Mouse (Mus musculus) activated CD4-positive, CD25-positive, alpha-beta regulatory T cell, adult 4 months (primary cell): ENCODE results near the gene Rsad2. TPM values are rescaled to one million over a fixed set of nuclear protein-coding genes. Genes with fewer than 3 reads are reported as not detected.
A peak's percentile ranks its signal among the peaks of the same experiment; 100 is the strongest.
"Not testable (repeated sequence)": the region's sequence is repeated elsewhere in the genome, so short reads cannot be mapped to it uniquely, and the experiment has no call there.

Source experiments
- ATAC-seq: one replicate; pipeline ENCODE4 v1.8.0; 2017
- polyA plus RNA-seq, 2 experiments: library from polyadenylated mRNA; unstranded; fragments of 100-300 nt; shearing (Covaris generic); gene quantifications; one replicate each; pipeline ENCODE4 v1.2.1; 2017

Rsad2 gene
- polyA plus RNA-seq, 2 experiments from 2014 or later: 2.7 to 3.6 TPM

DNA sequence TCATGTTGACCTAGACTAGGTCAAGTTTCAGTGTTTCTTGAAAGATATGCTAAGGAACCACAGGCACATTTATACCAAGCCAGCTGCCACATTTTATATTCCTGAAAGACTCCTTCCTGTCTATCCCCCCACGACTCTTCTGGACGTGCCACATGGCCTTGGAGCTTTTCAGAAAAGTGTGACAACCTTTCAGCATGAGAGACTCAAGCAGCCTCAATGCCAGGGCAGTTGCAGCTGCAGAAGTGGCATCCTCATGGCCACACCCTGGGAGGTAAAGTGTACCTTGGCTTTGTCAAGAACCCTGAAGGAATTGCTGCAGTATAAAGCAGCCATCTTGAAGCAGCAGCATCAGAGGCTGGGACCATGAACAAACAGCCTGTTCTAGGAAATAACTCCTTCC lies 11.7 kb downstream of the Rsad2 start:
- ATAC-seq: no peak

DNA sequence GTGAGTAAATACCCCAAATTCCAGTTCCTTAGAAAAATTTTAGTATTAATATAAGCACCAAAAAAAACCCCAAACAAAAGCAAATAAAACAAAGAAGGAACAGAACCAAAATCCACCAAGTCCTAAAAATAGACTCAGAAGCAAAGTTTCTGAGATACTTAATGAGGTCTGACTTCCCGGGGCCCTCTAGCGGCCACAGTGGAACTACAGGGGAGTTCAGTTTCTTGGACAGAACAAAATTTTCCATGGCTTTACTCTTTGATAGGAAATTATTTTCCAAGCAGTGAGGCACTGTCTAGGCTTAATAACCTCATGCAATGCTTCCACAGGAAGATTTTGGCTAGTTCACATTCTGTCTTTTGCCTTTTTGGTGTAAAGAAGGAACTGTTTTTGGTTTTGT lies 12.2 kb downstream of the Rsad2 start:
- peak; percentile 71 for ATAC-seq

DNA sequence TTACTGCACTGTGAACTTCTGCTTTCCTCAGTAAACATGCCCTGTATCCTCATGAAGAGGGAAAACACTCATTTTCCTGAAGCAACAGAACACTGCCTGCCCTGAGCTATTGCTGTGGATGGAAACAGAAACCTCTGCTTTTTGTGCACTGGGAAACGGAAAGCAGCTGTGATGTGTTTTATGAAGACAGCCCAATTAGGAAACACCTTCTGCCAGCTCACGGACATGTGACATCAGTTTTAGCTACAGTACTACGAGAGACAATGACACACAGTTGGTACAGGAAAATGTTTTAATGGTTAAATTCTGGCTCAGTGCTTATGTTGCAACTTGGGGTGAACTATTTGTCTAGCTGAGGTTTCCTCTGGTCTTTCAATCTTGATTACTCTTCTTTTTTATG lies 16.9 kb downstream of the Rsad2 start:
- peak; percentile 40 for ATAC-seq

DNA sequence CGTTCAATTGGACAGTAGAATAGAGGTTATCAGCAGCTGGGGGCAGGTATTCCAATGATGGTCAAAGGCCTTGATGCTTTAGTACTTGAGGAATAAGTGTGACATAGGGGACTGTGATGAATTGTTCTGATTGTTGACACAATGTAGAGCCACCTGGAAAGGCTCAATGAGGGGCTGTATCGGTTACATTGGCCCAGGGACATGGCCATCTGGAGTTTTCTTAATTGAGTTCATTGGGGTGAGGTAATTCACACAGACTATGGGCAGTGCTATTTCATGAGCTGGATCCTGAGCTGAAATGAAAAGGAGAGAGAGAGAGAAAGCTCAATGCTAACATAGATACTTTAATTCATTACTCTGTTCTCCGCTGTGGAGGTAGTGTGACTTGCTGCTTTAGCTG lies 18.3 kb downstream of the Rsad2 start:
- ATAC-seq: no peak

DNA sequence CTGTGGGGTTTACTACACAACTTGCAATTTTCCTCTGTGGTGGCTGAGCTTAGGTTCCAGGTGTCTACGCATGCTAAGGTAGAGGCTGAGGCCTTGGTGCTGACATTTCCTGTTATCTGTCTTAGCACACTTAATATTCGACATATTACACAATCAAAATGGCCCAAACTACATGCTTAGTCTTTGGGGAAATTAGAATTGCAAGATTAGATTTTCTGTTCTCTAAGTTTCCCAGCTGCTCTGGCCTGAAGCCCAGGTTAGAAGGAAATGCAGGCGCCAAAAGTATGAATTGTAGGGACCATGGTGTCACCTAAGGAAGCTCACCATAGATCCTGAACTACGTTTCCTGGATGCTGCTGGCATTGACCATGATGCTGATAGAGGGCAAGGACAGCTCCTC lies 19.9 kb downstream of the Rsad2 start:
- ATAC-seq: no peak

DNA sequence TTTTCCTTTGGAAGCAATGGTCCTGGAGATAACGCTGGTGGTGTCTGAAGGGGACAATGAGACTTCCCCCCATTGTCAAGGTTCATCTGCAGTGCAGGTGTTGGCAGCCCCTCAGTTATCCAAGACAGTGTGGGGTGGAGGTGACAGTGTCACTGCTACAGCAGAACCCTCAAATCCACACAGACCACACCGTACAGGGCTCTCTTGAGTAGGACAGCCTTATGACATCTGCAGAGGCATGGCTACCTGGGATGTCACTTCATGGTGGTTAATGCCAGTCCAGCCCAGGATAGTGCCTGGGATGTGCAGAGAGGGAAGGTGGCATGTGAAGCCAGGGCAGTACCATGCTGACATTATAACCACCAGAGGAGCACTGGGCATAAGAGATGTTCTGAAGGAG lies 27.5 kb downstream of the Rsad2 start:
- not testable (repeated sequence) for ATAC-seq

DNA sequence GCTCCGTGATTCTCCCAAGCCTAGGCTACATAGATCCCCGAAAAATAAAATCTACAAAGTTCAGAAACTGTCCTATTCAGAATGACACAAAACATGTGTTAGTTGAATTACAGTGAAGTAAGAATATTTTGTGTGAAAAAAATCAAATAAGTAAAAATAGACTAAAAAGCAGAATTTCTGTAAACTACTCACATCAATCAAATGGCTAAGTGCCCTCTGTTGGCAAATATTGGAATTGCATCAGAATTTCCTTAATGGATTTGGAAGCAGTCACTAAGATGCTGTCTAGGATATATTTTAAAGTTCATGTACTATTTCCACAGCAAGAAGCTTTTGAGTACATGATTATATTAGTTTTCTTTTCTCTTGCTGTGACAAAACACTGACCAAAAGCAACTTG lies 31.4 kb downstream of the Rsad2 start:
- ATAC-seq: peak; percentile 40

DNA sequence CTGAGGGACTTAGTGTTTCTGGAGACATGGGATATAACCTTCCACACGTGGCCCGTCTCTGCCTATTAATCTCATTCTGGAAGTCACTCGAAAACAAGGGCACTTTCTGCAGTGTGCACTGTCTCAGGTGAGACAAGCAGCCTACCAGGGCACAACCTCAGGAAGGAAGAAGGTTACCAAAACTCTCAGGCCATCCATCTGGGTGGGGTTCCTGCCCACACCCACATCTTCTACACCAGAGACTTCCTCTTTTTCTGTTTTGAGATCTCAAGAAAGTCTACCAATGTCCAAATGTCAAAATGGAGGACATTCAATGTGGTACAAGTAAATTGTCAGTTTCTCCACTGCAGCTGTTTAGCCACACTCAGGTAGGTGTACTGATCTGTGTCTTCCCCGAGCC lies 37.9 kb downstream of the Rsad2 start:
- ATAC-seq: no peak

DNA sequence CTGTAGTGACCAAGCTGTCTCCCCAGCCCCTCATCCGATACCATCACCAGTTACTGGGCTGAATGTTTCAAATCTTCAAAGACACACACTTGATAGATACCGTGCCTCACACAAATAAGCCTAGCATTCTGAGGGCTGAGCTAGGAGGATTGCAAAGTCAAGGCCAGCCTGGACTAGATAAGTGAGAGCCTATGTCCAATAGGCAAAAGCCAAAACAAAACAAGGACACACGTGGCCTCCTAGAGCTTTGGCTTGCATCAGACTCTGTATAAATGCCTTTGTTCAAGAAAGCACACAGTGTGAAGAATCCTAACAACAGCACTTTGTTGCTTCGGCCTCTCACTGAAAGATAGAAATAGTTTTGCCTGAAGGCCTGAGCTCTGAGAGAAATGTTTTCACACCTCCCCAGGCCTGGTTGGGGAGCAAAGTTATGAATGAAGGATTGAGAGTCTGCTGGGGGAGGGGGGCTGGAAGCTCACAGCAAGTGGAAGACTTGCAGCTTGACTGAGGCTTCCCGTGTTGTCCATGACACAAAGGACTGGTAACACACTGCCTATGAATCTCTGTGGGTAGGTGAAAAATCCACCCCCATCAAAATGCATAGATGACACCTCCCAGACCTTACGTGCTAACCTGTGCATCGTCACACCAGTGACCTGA lies 39.5 kb downstream of the Rsad2 start:
- no peak for ATAC-seq

DNA sequence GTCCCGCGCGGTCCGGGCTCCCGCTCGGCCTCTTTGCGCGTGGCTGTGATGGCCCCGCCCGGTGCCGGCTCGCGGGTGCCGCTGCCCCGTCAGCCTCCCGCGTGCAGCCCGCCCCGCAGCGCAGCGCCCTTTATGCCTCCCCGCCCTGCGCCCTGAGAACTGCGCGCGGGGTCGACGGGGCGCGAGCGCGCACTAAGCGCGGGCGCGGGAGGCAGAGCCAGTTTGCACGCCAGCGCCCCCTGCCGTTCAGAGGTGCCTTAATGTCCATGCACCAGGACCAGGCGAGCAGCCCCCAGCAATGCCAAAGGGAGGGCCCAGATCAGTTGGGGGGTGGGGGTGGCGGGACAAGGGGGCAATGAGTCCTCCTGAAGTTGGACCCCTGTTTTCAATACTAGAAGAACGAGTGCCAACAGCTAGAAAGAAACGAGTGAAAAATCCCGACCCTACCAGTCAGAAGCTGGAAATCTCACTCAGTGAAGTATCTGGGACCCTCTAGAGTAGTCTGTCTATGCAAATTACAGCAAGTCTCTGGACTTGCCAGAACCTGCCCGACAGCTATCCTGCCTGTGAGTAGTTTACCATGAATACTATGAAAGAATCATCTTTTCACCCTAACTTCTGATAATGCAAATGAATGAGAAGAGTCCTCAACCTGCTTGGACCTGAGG lies 41.0 kb downstream of the Rsad2 start, which contains the start of gene Rnf144a:
Rnf144a (minus strand) TSS at position 151 of the 668 bp plus-strand sequence.
- peak; percentile 80 for ATAC-seq

DNA sequence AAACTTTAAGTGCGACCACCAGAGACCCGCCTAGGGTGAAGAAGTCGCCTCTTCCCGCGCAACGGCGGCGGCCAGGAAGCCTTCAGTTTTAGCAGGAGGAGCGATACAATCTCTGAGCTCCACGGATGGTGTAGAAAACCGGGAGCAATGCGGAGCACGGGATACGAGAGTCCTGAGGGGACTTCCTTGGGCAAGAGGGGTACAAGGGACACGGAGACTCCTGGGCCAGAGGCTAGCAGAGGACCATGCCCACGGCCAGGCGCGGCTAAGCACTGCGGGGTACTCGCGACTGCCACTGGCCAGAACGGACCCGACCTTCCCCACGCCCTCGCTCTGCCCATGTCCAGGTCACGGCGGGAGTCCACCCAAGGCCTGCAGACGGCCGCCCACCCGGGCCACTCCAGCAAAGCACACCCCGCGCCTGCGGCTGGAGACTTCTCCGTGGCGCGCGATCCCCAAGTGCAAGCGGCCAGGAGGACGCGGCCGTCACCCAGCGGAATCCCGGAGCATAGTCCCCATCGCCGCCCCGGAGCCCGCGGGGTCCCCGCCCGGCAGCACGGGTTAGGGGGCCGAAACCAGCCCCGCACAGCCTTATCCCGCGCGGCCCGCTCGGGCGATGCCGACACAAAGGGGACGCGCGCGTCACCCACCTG lies 41.7 kb downstream of the Rsad2 start:
- ATAC-seq: peak; percentile 37

DNA sequence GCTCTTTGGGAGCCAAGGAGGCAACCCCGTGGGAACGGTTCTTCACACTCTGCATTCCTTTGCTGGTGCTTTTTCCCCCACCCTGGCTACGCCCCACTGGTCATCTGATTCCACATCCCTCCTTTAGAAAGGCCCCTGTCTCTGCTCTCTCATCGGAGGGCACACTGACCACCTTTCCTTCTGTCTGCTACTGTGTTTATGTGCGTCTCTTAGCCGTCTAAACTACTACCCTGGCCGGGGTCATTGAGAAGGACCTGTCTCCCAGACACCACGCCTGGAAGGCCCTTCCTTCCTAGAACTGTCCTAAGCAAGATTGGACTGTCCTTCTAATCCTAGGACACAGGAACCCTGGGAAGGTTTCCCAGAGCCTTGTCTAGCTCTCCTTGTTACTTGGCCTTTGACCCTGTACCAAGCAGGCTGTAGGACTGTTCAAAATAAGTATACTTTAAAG lies 42.3 kb downstream of the Rsad2 start:
- ATAC-seq: no peak

DNA sequence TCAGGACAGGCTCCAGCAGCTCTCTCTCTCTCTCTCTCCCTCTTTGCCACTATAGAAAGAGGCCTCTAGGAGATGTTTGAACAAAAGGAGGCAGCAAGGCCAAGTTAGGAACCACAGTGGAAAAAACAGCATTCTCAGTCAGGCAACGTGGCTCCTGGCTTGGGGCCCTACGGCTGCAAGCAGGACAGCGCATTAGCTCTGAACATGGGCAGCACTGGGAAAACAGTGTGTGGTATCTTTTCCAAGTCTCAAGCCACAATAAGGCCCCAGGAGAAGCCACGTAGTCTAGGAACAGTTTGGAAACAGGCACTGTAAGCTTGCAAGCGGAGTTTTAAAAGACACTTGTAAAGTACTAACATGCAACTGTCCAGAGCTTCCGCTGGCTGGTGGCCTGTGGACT lies 43.5 kb downstream of the Rsad2 start:
- ATAC-seq: no peak

DNA sequence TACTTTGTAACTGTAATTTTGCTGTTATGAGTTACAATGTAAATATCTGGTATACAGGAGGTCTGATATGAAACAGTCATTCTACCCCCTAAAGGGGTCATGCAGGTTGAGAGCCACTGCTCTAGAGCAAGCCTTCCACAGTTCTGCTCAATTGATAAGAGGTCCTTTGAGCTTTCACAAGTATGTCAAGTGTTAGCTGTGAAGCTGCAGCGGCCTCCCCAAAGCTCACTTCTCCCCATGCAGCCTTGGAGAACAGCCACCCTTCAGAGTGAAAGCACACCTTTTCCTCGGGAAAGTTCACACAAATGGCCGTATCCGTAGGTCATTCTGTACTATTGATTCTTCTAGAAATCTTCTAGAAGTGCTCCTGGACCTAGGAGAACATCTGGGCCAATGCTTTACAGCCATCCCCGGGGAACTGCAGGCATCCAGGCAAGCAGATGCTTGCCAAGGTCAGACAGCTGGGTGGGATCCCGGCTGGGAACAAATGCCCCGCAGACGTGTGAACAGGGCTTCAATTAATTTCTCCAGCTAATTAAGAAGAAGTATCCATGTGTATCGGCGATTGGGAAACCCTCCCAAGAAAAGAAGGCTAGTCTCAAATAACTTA lies 44.3 kb downstream of the Rsad2 start:
- no peak for ATAC-seq

DNA sequence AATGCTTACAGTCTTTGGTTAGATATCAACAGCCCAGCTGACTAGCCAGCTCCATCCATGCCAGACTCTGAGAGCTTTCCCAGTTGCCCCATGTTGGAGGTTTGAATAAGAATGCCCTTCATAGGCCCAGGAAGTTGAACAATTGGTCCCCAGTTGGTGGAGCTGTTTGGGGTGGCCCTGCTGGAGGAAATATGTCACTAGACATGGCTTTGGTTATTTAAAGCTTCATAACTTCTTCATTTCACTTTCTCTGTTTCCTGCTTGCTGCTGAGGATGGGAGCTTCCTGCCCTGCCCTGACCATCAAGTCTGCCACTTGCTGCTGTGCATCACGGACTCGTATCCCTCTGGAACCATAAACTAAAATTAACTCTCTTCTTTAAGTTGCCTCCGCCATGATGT lies 45.8 kb downstream of the Rsad2 start:
- ATAC-seq: no peak

DNA sequence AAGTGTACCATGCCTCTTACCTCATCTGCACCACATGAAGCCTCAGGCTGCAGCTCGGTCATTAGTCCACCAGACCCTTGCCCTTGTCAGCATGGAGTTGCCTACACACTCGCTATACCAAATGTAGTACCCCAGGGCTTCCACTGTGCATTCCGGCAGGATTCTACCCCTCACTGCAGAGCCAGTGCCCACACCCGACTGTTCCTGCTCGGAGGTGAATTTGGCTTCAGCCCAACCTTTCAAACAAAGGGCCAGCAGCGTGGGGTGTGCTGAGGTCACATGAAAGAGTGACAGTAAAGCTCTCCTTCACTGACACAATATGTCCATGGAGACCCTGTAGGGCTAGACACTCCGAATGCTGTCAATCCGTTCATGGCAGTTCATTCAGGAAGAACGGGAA lies 47.5 kb downstream of the Rsad2 start:
- ATAC-seq: no peak

DNA sequence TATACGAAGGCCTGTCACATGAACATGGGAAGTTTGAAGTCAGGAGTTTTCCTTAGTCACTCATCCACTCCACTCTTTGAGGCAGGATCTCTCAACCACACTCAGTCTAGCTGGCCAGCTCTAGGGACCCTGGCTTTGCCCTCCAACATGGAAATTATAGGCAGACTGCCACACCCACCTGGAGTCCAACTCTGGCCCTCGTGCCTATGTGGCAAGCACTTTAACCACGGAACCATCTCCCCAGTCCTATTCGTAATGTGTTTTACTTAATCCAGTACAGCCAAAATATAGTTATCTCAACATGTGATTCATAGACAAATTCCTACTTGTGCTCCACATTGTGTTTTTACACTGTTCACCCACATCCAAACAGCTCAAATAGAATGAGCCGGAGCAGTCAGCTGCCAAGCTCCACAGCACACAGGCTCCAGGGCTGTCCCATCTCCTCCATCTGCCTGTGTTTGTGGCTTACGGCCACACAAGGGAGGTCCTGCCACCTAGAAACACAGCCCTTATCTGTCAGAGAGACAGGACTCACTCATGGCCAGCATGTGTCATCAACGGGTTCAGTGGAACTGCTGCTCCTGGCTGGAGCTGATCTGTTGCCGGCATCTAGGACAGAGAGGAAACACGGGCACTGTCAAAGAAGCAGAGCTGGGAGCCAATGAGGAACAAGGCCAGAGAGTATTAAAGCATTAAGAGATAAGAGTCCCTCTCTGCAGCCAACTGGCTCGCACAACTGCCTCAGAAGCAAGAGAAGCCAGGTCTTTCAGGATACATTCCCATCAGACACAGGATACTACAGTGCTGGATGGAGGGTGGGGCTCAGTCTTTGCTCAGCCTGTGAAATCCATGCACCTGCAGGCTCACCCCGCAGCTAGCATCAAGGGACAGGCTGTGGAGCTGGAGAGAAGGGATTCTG lies 51.2 kb downstream of the Rsad2 start:
- ATAC-seq: no peak

DNA sequence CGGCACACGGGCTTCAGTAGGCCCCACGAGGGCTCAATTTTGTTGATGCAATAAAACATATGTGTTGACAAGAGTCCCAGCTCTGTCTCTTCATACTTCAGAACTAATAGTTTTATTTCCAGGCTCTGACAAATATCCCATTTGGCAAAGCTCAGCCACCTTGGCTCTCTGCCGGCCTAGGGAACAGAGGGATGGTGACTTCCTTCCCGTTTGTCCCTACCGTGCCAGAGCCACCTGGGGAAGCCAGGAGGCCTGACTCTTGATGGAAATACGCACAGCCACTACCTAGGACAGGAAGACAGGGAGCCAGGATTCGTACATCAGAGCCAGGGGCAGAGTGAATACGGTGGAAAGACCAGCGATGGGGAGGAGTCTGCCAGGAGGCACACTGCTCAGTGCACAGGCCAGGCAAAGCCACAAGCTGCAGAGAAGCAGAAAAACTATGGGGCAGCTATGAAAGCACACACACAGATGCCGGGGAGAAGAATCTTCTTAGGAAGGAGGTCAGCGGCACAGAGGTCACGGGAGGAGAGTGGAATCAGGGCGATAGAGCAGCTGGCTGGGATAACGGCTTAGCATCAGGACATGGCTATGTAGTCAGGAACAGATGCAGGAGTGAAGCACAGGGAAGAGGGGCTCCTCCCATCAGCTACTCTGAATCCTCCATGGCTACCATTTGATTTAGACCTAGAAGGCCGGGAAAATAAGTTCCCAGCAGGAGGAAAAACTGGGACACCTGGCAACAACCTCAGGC lies 52.7 kb downstream of the Rsad2 start:
- ATAC-seq: no peak

DNA sequence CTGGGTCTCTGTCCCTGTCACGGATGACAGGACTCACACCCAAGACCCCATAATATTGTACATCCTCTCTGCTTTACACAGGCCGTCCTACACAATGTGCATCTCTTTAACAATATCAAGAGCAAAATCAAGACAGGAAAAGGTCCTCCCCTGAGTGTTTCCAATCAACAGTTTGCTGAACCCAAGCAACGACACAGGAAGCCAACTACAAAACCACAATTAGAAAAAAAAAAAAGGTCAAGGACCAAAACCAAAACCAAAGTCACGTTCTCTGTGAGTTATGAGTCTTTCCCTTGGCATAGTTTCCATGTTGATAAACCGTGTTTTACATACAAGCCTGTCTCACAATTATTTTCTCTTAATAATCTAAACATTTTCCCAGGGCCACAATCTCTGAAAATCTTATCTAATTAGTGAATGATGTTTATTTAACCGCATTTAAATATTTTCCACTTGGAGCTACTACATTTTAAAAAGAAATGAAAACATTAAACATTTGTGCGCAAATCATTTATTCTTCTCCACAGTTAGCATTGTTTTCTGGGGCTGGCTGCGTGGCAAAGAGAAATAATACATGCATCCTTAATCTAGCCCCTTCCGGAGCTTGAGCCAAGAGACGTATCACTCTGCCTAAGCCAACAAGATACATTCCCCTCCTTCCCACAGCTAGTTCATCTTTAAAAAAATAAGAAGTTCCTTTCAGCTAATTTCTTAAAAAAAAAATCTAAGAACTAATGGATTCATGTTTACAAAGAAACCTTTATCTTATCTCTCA lies 54.4 kb downstream of the Rsad2 start:
- peak; percentile 91 for ATAC-seq

DNA sequence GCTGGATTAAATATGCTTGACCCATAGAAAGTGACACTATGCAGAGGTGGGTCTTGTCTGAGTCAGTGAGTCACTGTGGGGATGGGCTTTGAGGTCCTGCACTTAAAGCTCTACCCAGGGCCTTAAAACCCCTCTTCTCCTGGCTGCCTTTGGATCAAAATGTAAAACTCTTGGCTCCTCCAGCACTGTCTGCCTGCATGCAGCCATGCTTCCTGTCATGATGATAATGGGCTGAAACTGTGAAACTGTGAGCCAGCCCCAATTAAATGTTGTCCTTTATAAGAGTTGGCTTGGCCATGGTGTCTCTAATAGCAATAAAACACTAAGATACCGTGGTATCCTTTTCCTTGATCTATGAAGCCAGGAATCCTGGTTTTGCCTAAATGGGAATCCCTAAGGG lies 55.0 kb downstream of the Rsad2 start:
- peak; percentile 41 for ATAC-seq

DNA sequence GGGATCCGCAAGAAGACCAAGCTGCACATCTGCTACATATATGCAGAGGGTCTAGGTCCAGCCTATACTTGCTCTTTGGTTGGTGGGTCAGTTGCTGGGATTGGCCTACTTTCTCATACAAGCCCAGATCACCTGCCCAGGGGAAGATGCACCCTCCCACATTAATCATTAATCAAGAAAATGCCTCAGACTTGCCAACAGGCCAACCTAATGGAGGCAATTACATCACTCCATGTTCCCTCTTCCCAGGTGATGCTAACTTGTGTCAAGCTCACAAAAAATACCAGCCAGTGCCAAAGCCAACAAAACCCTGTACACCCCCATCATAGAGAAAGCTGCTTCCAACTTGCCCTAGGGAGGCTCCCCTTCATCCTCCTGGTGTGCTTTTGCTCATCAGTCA lies 55.5 kb downstream of the Rsad2 start:
- no peak for ATAC-seq
